Mouse (Mus musculus): ENCODE results near the gene Peg3. TPM values are rescaled to one million over a fixed set of nuclear protein-coding genes. Genes with fewer than 3 reads are reported as not detected.
A peak's percentile ranks its signal among the peaks of the same experiment; 100 is the strongest.

Peg3 gene
- polyA plus RNA-seq, 1 experiment: 109 TPM

- Histone ChIP-seq H3K4me3 (ENCODE audit: insufficient read depth, low read length) (no peak overlapping the region), H3K27ac (ENCODE audit: insufficient read depth, low read length) (no peak overlapping the region)
- TF ChIP-seq POLR2A (IDR thresholded peaks at IDR 0.05; ENCODE audit: extremely low read depth, insufficient read depth, low read length) (no peak), CTCF (IDR thresholded peaks at IDR 0.05; ENCODE audit: extremely low read depth, insufficient read depth, low read length) (no peak)
Measured at GRCm38 (mm10) chr7:6756777-6757291, 26.6 kb upstream of the Peg3 start.

GRCm38 (mm10) chr7:6753440-6753839, 23.2 kb upstream of the Peg3 start:
- no peak for TF ChIP-seq POLR2A (IDR thresholded peaks at IDR 0.05; ENCODE audit: extremely low read depth, insufficient read depth, low read length)
- TF ChIP-seq CTCF (IDR thresholded peaks at IDR 0.05; ENCODE audit: extremely low read depth, insufficient read depth, low read length): no peak
- H3K4me3 ChIP-seq (ENCODE audit: insufficient read depth, low read length): no peak overlapping the region
- H3K27ac ChIP-seq (ENCODE audit: insufficient read depth, low read length): no peak overlapping the region
- no peaks in the 10 kb centered on the region for H3K4me1 ChIP-seq (ENCODE audit: control insufficient read depth, insufficient read depth, low read length)

More at GRCm38 (mm10) chr7:6756777-6757291, 26.6 kb upstream of the Peg3 start:
- no peaks in the 10 kb centered on the region for H3K4me1 ChIP-seq (ENCODE audit: control insufficient read depth, insufficient read depth, low read length)

- Histone ChIP-seq H3K27ac (ENCODE audit: insufficient read depth, low read length) (no peak overlapping the region), H3K4me3 (ENCODE audit: insufficient read depth, low read length) (no peak overlapping the region), H3K4me1 (ENCODE audit: control insufficient read depth, insufficient read depth, low read length) (no peaks in the 10 kb centered on the region)
- TF ChIP-seq POLR2A (IDR thresholded peaks at IDR 0.05; ENCODE audit: extremely low read depth, insufficient read depth, low read length) (no peak), CTCF (IDR thresholded peaks at IDR 0.05; ENCODE audit: extremely low read depth, insufficient read depth, low read length) (no peak)
Measured at GRCm38 (mm10) chr7:6749196-6749595, 19.0 kb upstream of the Peg3 start.

GRCm38 (mm10) chr7:6744281-6744904, 14.2 kb upstream of the Peg3 start:
- H3K27ac ChIP-seq (ENCODE audit: insufficient read depth, low read length): no peak overlapping the region
- no peaks in the 10 kb centered on the region for H3K4me1 ChIP-seq (ENCODE audit: control insufficient read depth, insufficient read depth, low read length)
- H3K4me3 ChIP-seq (ENCODE audit: insufficient read depth, low read length): no peak overlapping the region
- TF ChIP-seq CTCF (IDR thresholded peaks at IDR 0.05; ENCODE audit: extremely low read depth, insufficient read depth, low read length): no peak

- TF ChIP-seq POLR2A (IDR thresholded peaks at IDR 0.05; ENCODE audit: extremely low read depth, insufficient read depth, low read length) (no peak), CTCF (IDR thresholded peaks at IDR 0.05; ENCODE audit: extremely low read depth, insufficient read depth, low read length) (no peak)
- Histone ChIP-seq H3K4me3 (ENCODE audit: insufficient read depth, low read length) (no peak overlapping the region), H3K4me1 (ENCODE audit: control insufficient read depth, insufficient read depth, low read length) (no peaks in the 10 kb centered on the region), H3K27ac (ENCODE audit: insufficient read depth, low read length) (no peak overlapping the region)
Measured at GRCm38 (mm10) chr7:6736060-6736459, 5.8 kb upstream of the Peg3 start.

- TF ChIP-seq POLR2A (IDR thresholded peaks at IDR 0.05; ENCODE audit: extremely low read depth, insufficient read depth, low read length): no peak
- TF ChIP-seq CTCF (IDR thresholded peaks at IDR 0.05; ENCODE audit: extremely low read depth, insufficient read depth, low read length): no peak
- no peak overlapping the region for H3K27ac ChIP-seq (ENCODE audit: insufficient read depth, low read length)
Measured at GRCm38 (mm10) chr7:6731930-6732329, 1.7 kb upstream of the Peg3 start.

GRCm38 (mm10) chr7:6731373-6731772, 1.1 kb upstream of the Peg3 start:
- H3K4me1 ChIP-seq (ENCODE audit: control insufficient read depth, insufficient read depth, low read length): no peaks in the 10 kb centered on the region
- H3K4me3 ChIP-seq (ENCODE audit: insufficient read depth, low read length): no peak overlapping the region; the same call in 1 of the 2 replicates
- H3K27ac ChIP-seq (ENCODE audit: insufficient read depth, low read length): no peak overlapping the region
- no peak for TF ChIP-seq CTCF (IDR thresholded peaks at IDR 0.05; ENCODE audit: extremely low read depth, insufficient read depth, low read length)

More at GRCm38 (mm10) chr7:6731930-6732329, 1.7 kb upstream of the Peg3 start:
- no peaks in the 10 kb centered on the region for H3K4me1 ChIP-seq (ENCODE audit: control insufficient read depth, insufficient read depth, low read length)
- peak overlapping the region; percentile 25 for H3K4me3 ChIP-seq (ENCODE audit: insufficient read depth, low read length)

GRCm38 (mm10) chr7:6730801-6731200, 570 bp upstream of the Peg3 start:
- Histone ChIP-seq H3K27ac (ENCODE audit: insufficient read depth, low read length) (peak overlapping the region; percentile 39; the same call in 1 of the 2 replicates), H3K4me1 (ENCODE audit: control insufficient read depth, insufficient read depth, low read length) (no peaks in the 10 kb centered on the region), H3K4me3 (ENCODE audit: insufficient read depth, low read length) (peak overlapping the region; percentile 61)
- TF ChIP-seq CTCF (IDR thresholded peaks at IDR 0.05; ENCODE audit: extremely low read depth, insufficient read depth, low read length) (no peak), POLR2A (IDR thresholded peaks at IDR 0.05; ENCODE audit: extremely low read depth, insufficient read depth, low read length) (no peak)

- no peaks in the 10 kb centered on the region for H3K4me1 ChIP-seq (ENCODE audit: control insufficient read depth, insufficient read depth, low read length)
- peak overlapping the region; percentile 90 for H3K27ac ChIP-seq (ENCODE audit: insufficient read depth, low read length)
- peak overlapping the region; percentile 61 for H3K4me3 ChIP-seq (ENCODE audit: insufficient read depth, low read length)
- TF ChIP-seq CTCF (IDR thresholded peaks at IDR 0.05; ENCODE audit: extremely low read depth, insufficient read depth, low read length): no peak
- TF ChIP-seq POLR2A (IDR thresholded peaks at IDR 0.05; ENCODE audit: extremely low read depth, insufficient read depth, low read length): no peak; the same call in 1 of the 2 replicates
Measured at GRCm38 (mm10) chr7:6729061-6729817, 992 bp downstream of the Peg3 start.

All from cortical plate, adult 2 months (tissue).